Mouse (Mus musculus) hindbrain, embryonic 12.5 days (tissue): ENCODE results near the gene Nedd9. TPM values are rescaled to one million over a fixed set of nuclear protein-coding genes. Genes with fewer than 3 reads are reported as not detected.
"Not testable (repeated sequence)": the region's sequence is repeated elsewhere in the genome, so short reads cannot be mapped to it uniquely, and the experiment has no call there.

Experiments used
- ATAC-seq: fragments of 200-750 bp; cut with Nextera tagmentation; 2 replicates; pipeline ENCODE4 v1.8.0; 2017; ENCODE audit warnings: moderate TSS enrichment; ENCODE audit not compliant: low FRiP score
- H3K27ac ChIP-seq: fragments of 300-500 bp; sonication (generic); 2 replicates; pipeline ENCODE4 v1.5.1; 2016; ENCODE audit warnings: mild to moderate bottlenecking
- H3K27me3 ChIP-seq: fragments of 300-500 bp; sonication (generic); 2 replicates; pipeline ENCODE4 v1.6.1; 2016; ENCODE audit warnings: mild to moderate bottlenecking
- H3K36me3 ChIP-seq: fragments of 300-500 bp; sonication (generic); 2 replicates; pipeline ENCODE4 v1.6.1; 2016; ENCODE audit warnings: mild to moderate bottlenecking
- H3K4me1 ChIP-seq: fragments of 300-500 bp; sonication (generic); 2 replicates; pipeline ENCODE4 v1.6.1; 2016
- H3K4me2 ChIP-seq: fragments of 300-500 bp; sonication (generic); replicated peaks from 2 replicates; pipeline ENCODE4 v1.6.1; 2016; ENCODE audit warnings: mild to moderate bottlenecking
- H3K4me3 ChIP-seq: fragments of 300-500 bp; sonication (generic); 2 replicates; pipeline ENCODE4 v1.5.1; 2016; ENCODE audit warnings: mild to moderate bottlenecking
- H3K9ac ChIP-seq: fragments of 300-500 bp; sonication (generic); 2 replicates; pipeline ENCODE4 v1.6.1; 2016; ENCODE audit warnings: mild to moderate bottlenecking, moderate library complexity
- H3K9me3 ChIP-seq: fragments of 300-500 bp; sonication (generic); replicated peaks from 2 replicates; pipeline ENCODE4 v1.6.1; 2016; ENCODE audit warnings: mild to moderate bottlenecking
- WGBS: fragments of 180-500 bp; shearing (Covaris S2); methylation state at CpG from one replicate; pipeline ENCODE4 v1.1.7; 2016; 5-methylcytosine and 5-hydroxymethylcytosine counted together
- polyA plus RNA-seq: library from polyadenylated mRNA; unstranded; fragments of >200 nt; fragmentation: Nextera tagmentation; extraction: Ambion mirVana; gene quantifications from 2 replicates; pipeline ENCODE4 v1.2.1, GENCODE M21; 2016

The Nedd9 gene
- polyA plus RNA-seq, 1 experiment from 2014 or later: 17.9 TPM

DNA sequence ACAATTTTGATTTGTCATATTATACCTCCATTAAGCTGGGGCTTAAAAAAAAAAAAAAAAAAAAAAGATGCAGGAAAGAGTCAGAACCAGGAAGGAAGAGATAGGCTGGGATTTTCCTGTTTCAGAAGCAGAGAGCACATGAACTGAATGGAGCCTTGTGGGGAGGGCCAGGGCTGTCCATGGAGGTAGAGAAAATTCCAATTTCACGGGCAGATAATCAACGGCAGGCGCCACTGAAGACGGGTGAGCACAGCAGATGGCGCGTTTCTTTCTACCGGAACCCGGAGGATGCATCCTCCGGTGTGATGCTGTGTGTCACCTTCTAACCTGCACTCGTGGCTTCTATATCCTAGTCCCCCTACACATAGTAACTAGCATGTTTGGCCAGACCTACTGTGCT, 190.8 kb downstream of the Nedd9 start:
- Histone ChIP-seq H3K4me1 (peaks cover 22% of the 10 kb centered on the region), H3K27me3 (peaks cover 13% of the 10 kb centered on the region), H3K4me2 (no peak overlapping the region), H3K27ac (no peak overlapping the region), H3K4me3 (no peak overlapping the region), H3K9ac (no peak overlapping the region), H3K36me3 (no peaks in the 10 kb centered on the region), H3K9me3 (no peaks in the 10 kb centered on the region)
- peak; percentile 71 for ATAC-seq
- 37% methylated on average over 10 of the region's 10 CpGs for WGBS

- H3K27ac ChIP-seq: no peak overlapping the region
- WGBS: 70% methylated on average over 6 of the region's 6 CpGs
- no peaks in the 10 kb centered on the region for H3K36me3 ChIP-seq
- H3K4me1 ChIP-seq: peaks cover 22% of the 10 kb centered on the region
- no peak for ATAC-seq
- no peak overlapping the region for H3K4me2 ChIP-seq
- H3K9me3 ChIP-seq: no peaks in the 10 kb centered on the region
- H3K27me3 ChIP-seq: peaks cover 12% of the 10 kb centered on the region; the same call in 1 of the 2 replicates
- no peak overlapping the region for H3K9ac ChIP-seq
- H3K4me3 ChIP-seq: no peak overlapping the region
These were observed 191.3 kb downstream of the Nedd9 start for GRCm38 (mm10) chr13:41295886-41296285.

GRCm38 (mm10) chr13:41293595-41293994, 193.6 kb downstream of the Nedd9 start:
- Histone ChIP-seq H3K4me1 (peaks cover 11% of the 10 kb centered on the region; the same call in 1 of the 2 replicates), H3K27me3 (0 out of 2 replicates have a peak, but pooled peaks cover 8% of the 10 kb centered on the region), H3K36me3 (no peaks in the 10 kb centered on the region), H3K4me3 (no peak overlapping the region), H3K9me3 (no peaks in the 10 kb centered on the region), H3K27ac (no peak overlapping the region), H3K4me2 (no peak overlapping the region), H3K9ac (no peak overlapping the region)
- ATAC-seq: no peak
- WGBS: 31% methylated on average over 5 of the region's 5 CpGs

DNA sequence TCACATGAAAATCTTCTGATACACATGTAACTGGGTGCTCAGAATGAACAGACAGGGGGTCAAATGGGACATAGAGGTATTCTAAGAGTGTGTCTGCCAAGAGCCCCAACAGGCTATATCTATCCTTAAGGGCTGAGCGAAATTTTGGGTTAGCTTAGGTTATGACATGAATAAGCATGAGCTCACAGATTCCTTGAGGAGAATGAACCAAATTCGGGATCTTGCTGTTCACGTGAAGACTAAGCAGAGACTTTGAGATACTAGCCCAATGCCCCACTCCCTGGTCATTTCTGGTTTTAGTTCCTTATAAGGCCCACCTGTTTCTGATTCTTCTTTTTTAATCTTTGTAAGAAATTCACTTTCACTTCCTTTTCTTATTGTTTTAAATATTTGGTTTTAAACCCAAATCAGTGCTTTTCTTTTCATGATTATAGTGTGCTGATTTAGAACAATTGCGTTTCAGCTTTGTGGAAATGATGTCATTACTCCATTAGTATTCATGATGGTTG, 195.6 kb downstream of the Nedd9 start:
- H3K27ac ChIP-seq: no peak overlapping the region
- no peak overlapping the region for H3K9ac ChIP-seq
- 89% methylated on average over 4 of the region's 4 CpGs for WGBS
- H3K4me1 ChIP-seq: peaks cover 7% of the 10 kb centered on the region; the same call in 1 of the 2 replicates
- ATAC-seq: no peak
- H3K27me3 ChIP-seq: no peaks in the 10 kb centered on the region
- H3K36me3 ChIP-seq: no peaks in the 10 kb centered on the region
- no peaks in the 10 kb centered on the region for H3K9me3 ChIP-seq
- no peak overlapping the region for H3K4me3 ChIP-seq
- no peak overlapping the region for H3K4me2 ChIP-seq

GRCm38 (mm10) chr13:41286285-41286684, 200.9 kb downstream of the Nedd9 start:
- 69% methylated on average over 3 of the region's 3 CpGs for WGBS
- Histone ChIP-seq H3K4me2 (no peak overlapping the region), H3K9ac (no peak overlapping the region), H3K9me3 (no peaks in the 10 kb centered on the region), H3K27me3 (no peaks in the 10 kb centered on the region), H3K36me3 (no peaks in the 10 kb centered on the region), H3K4me1 (no peaks in the 10 kb centered on the region), H3K4me3 (no peak overlapping the region), H3K27ac (no peak overlapping the region)
- no peak for ATAC-seq

GRCm38 (mm10) chr13:41285448-41285847, 201.7 kb downstream of the Nedd9 start:
- H3K4me1 ChIP-seq: no peaks in the 10 kb centered on the region
- H3K27me3 ChIP-seq: no peaks in the 10 kb centered on the region
- H3K9me3 ChIP-seq: no peaks in the 10 kb centered on the region
- no peak overlapping the region for H3K4me2 ChIP-seq
- no peak overlapping the region for H3K9ac ChIP-seq
- no peak for ATAC-seq
- WGBS: 81% methylated on average over 4 of the region's 4 CpGs
- H3K27ac ChIP-seq: no peak overlapping the region
- no peaks in the 10 kb centered on the region for H3K36me3 ChIP-seq
- H3K4me3 ChIP-seq: no peak overlapping the region

GRCm38 (mm10) chr13:41283256-41283655, 203.9 kb downstream of the Nedd9 start:
- Histone ChIP-seq H3K4me2 (no peak overlapping the region), H3K4me1 (no peaks in the 10 kb centered on the region), H3K4me3 (no peak overlapping the region), H3K9ac (no peak overlapping the region), H3K36me3 (no peaks in the 10 kb centered on the region), H3K9me3 (no peaks in the 10 kb centered on the region), H3K27me3 (0 out of 2 replicates have a peak, but pooled peaks cover 2% of the 10 kb centered on the region), H3K27ac (no peak overlapping the region)
- ATAC-seq: 0 out of 2 replicates have a peak, but pooled peaks have one; percentile 22
- WGBS: 23% methylated on average over 5 of the region's 5 CpGs

GRCm38 (mm10) chr13:41280696-41281095, 206.5 kb downstream of the Nedd9 start:
- Histone ChIP-seq H3K27ac (no peak overlapping the region), H3K9ac (no peak overlapping the region), H3K4me2 (no peak overlapping the region), H3K4me3 (no peak overlapping the region), H3K9me3 (no peaks in the 10 kb centered on the region), H3K27me3 (0 out of 2 replicates have a peak, but pooled peaks cover 2% of the 10 kb centered on the region), H3K36me3 (peaks cover 5% of the 10 kb centered on the region; the same call in 1 of the 2 replicates), H3K4me1 (no peaks in the 10 kb centered on the region)
- no peak for ATAC-seq
- WGBS: 65% methylated on average over 5 of the region's 5 CpGs

GRCm38 (mm10) chr13:41273927-41274650, 213.1 kb downstream of the Nedd9 start, which contains the start of gene Gm17364:
Gene Gm17364 (minus strand): TSS chr13:41273977.
- ATAC-seq: no peak
- WGBS: 96% methylated on average over 10 of the region's 10 CpGs

DNA sequence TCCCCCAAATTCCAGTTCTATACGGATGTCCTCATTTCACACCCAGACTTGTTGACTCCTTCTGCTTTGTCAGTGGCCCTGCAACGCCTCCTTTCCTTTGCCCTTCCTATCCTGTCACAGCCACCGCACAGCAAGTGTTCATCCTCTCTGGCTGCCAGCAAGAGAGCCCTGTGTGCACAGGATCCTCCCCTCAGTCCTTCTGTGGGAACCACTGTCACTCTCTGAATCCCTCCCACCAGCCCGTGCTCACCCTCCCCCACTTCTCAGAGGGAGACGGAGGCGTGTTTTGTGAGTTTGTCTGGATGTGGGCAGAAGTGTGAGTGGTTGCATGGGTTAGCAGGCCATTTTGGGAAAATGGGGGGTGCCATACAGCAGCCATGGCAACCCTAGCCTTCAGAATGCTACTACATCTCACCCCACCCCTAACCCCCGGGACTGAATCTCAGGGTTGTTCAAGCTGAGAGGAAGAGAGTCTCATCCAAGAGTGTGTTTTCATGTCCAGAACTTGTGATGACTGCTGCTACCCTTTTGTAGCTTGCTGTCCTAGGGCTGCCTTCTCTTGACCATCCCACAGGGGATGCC, 219.2 kb downstream of the Nedd9 start:
- WGBS: 21% methylated on average over 7 of the region's 7 CpGs
- no peak overlapping the region for H3K4me2 ChIP-seq
- H3K27ac ChIP-seq: no peak overlapping the region
- H3K4me1 ChIP-seq: peaks cover 5% of the 10 kb centered on the region; the same call in 1 of the 2 replicates
- H3K9me3 ChIP-seq: no peaks in the 10 kb centered on the region
- no peak overlapping the region for H3K4me3 ChIP-seq
- H3K9ac ChIP-seq: no peak overlapping the region
- 0 out of 2 replicates have a peak, but pooled peaks have one; percentile 35 for ATAC-seq
- H3K36me3 ChIP-seq: no peaks in the 10 kb centered on the region; the same call in 1 of the 2 replicates
- H3K27me3 ChIP-seq: no peaks in the 10 kb centered on the region

More at GRCm38 (mm10) chr13:41273927-41274650, 213.1 kb downstream of the Nedd9 start, which contains the start of gene Gm17364:
- Histone ChIP-seq H3K4me2 (no peak within 1 kb of the TSS), H3K9ac (no peak within 1 kb of the TSS), H3K4me3 (no peak within 1 kb of the TSS), H3K36me3 (peaks cover 15% of the 10 kb centered on the region), H3K27ac (no peak within 1 kb of the TSS), H3K27me3 (no peaks in the 10 kb centered on the region), H3K4me1 (no peaks in the 10 kb centered on the region), H3K9me3 (no peaks in the 10 kb centered on the region)

- peaks cover 5% of the 10 kb centered on the region; the same call in 1 of the 2 replicates for H3K4me1 ChIP-seq
- no peak overlapping the region for H3K9ac ChIP-seq
- H3K4me2 ChIP-seq: no peak overlapping the region
- WGBS: 84% methylated on average over 5 of the region's 5 CpGs
- no peak for ATAC-seq
- H3K4me3 ChIP-seq: no peak overlapping the region
- H3K27me3 ChIP-seq: no peaks in the 10 kb centered on the region
- no peaks in the 10 kb centered on the region for H3K36me3 ChIP-seq
- no peak overlapping the region for H3K27ac ChIP-seq
- no peaks in the 10 kb centered on the region for H3K9me3 ChIP-seq
These were observed 223.7 kb downstream of the Nedd9 start for GRCm38 (mm10) chr13:41263304-41264006.

- not testable (repeated sequence) for H3K4me2 ChIP-seq, H3K27me3 ChIP-seq, H3K9ac ChIP-seq, H3K27ac ChIP-seq, H3K4me1 ChIP-seq, ATAC-seq, H3K36me3 ChIP-seq, H3K9me3 ChIP-seq, H3K4me3 ChIP-seq
- 97% methylated on average over 8 of the region's 8 CpGs for WGBS
These were observed 225.5 kb downstream of the Nedd9 start for GRCm38 (mm10) chr13:41261617-41262016.
